Mouse (Mus musculus): Measurements from ENCODE around the gene Ptpro. TPM values are rescaled to one million over a fixed set of nuclear protein-coding genes. Genes with fewer than 3 reads are reported as not detected.

The Ptpro gene
- polyA plus RNA-seq, 1 experiment: 5.5 TPM

- 83% methylated on average over 12 of the region's 12 CpGs for WGBS
These were observed 66.2 kb downstream of the Ptpro start for GRCm38 (mm10) chr6:137318242-137318861.

DNA sequence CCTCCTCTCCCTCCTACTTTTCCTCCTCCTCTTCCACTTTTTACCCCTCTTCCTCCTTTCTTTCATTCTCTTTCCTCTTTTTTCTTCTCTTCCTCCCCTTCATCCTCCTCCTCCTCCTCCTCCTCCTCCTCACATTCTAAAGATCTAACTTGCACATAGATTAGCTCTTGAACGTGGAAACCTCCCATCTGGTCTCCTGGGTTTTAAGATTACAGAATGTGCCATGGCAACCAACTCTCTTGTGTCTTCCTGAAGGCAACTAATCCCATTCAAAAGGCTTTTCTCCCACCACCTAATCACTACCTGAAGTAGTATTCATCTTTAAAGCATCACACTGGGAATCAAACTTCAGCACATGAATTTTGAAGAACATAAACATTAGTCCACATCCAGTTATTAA is 67.5 kb downstream of the Ptpro start:
- no peak overlapping the region for H3K4me3 ChIP-seq (replicated peaks; ENCODE audit: extremely low read depth, low read depth, low read length)
- no peak for DNase-seq
- 24% methylated on average over 1 of the region's 1 CpGs for WGBS
- no peak for TF ChIP-seq CTCF (IDR thresholded peaks at IDR 0.05; ENCODE audit: insufficient read depth, low read length)
- TF ChIP-seq POLR2A (IDR thresholded peaks at IDR 0.05; ENCODE audit: borderline replicate concordance, extremely low read depth, low read depth, low read length): no peak
- no peaks in the 10 kb centered on the region for H3K4me1 ChIP-seq (ENCODE audit: control insufficient read depth, insufficient read depth, low read length)

More at GRCm38 (mm10) chr6:137318242-137318861, 66.2 kb downstream of the Ptpro start:
- Histone ChIP-seq H3K4me3 (replicated peaks; ENCODE audit: extremely low read depth, low read depth, low read length) (no peak overlapping the region), H3K4me1 (ENCODE audit: control insufficient read depth, insufficient read depth, low read length) (no peaks in the 10 kb centered on the region)
- no peak for DNase-seq
- TF ChIP-seq POLR2A (IDR thresholded peaks at IDR 0.05; ENCODE audit: borderline replicate concordance, extremely low read depth, low read depth, low read length) (no peak), CTCF (IDR thresholded peaks at IDR 0.05; ENCODE audit: insufficient read depth, low read length) (no peak)

DNA sequence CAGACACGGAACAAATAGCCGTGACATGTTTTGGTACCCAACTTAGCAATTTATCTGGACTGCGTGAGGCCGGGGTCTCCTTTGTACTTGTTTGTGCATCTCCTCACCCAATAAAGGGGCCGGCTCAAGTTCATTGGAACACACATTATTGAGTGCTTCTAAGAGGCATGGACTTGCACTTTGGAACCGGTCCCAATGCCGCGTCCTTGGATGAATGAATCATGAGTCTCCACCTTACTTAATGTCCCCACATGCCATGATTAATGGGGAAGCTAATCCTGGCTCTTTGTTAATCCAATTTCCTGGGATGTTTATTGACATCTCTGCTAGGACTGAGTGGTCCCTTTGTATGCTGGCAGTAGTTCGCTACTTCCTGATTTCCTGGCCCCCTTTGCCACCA is 75.6 kb downstream of the Ptpro start:
- 69% methylated on average over 9 of the region's 9 CpGs for WGBS

DNA sequence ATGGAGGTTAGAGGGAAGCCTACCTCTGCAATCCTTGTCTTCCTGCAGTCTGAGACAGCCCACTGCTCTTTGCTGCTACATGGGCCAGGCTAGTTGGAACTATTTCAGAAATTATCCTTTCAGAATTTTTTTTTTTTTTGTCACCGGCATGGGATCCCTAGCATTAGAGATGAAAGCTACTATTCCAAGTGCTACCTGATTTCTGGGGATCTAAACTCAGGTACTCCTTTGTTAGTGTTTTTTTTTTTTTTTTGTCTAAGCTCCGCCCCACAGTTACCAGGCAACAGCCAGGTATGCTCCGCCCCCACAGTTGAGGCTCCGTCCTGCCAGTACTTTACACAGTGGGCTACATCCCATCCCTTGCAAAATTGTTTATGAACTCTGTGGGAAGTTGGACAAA is 76.1 kb downstream of the Ptpro start:
- no peak overlapping the region for H3K4me3 ChIP-seq (replicated peaks; ENCODE audit: extremely low read depth, low read depth, low read length)
- 76% methylated on average over 4 of the region's 4 CpGs for WGBS
- H3K4me1 ChIP-seq (ENCODE audit: control insufficient read depth, insufficient read depth, low read length): no peaks in the 10 kb centered on the region
- DNase-seq: no peak
- TF ChIP-seq CTCF (IDR thresholded peaks at IDR 0.05; ENCODE audit: insufficient read depth, low read length) (no peak), POLR2A (IDR thresholded peaks at IDR 0.05; ENCODE audit: borderline replicate concordance, extremely low read depth, low read depth, low read length) (no peak)

More for the DNA sequence above, 75.6 kb downstream of the Ptpro start:
- TF ChIP-seq POLR2A (IDR thresholded peaks at IDR 0.05; ENCODE audit: borderline replicate concordance, extremely low read depth, low read depth, low read length) (no peak), CTCF (IDR thresholded peaks at IDR 0.05; ENCODE audit: insufficient read depth, low read length) (no peak)
- no peak overlapping the region for H3K4me3 ChIP-seq (replicated peaks; ENCODE audit: extremely low read depth, low read depth, low read length)
- DNase-seq: no peak
- no peaks in the 10 kb centered on the region for H3K4me1 ChIP-seq (ENCODE audit: control insufficient read depth, insufficient read depth, low read length)

DNA sequence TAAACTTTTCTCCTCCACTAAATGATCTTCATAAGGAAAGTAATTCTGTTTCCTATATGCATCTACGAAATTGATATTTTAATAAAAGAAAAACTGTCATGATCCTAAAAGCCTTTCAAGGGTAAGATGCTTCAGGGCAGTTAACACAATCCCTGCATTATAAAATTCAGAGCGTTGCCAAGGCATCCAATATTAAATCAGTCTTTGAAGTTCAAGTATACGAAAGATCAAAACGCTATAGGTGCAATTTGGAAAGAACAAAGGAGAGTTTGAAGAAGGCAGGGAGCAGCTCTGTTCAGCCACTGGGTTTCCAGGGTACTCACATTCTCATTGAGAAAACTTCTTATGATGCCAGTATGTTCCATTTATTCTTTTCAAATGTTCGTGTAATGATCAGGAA is 78.7 kb downstream of the Ptpro start:
- no peak overlapping the region for H3K4me3 ChIP-seq (replicated peaks; ENCODE audit: extremely low read depth, low read depth, low read length)
- no peaks in the 10 kb centered on the region for H3K4me1 ChIP-seq (ENCODE audit: control insufficient read depth, insufficient read depth, low read length)
- no peak for TF ChIP-seq POLR2A (IDR thresholded peaks at IDR 0.05; ENCODE audit: borderline replicate concordance, extremely low read depth, low read depth, low read length)
- TF ChIP-seq CTCF (IDR thresholded peaks at IDR 0.05; ENCODE audit: insufficient read depth, low read length): no peak
- no peak for DNase-seq
- WGBS: 76% methylated on average over 5 of the region's 5 CpGs

DNA sequence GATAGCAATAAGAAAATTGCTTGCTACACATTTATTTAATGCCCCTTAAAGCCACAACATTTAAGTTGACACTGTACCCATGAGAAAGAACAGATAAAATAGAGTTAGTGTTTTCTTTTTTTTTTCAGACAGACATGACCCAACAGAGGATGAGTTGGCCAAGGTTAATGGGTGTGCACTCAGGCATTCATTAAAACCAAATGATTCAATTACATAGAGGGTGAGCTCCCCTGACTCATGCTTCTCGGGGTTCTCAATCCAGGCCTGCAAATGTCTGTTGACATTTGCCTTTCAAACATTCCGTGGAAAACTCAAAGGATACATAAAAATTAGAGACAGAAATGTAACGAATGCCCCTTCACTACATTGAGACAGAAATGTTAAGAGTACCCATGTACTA is 79.7 kb downstream of the Ptpro start:
- no peak overlapping the region for H3K4me3 ChIP-seq (replicated peaks; ENCODE audit: extremely low read depth, low read depth, low read length)
- no peak for DNase-seq
- no peak for TF ChIP-seq POLR2A (IDR thresholded peaks at IDR 0.05; ENCODE audit: borderline replicate concordance, extremely low read depth, low read depth, low read length)
- no peak for TF ChIP-seq CTCF (IDR thresholded peaks at IDR 0.05; ENCODE audit: insufficient read depth, low read length)
- WGBS: 82% methylated on average over 3 of the region's 3 CpGs
- H3K4me1 ChIP-seq (ENCODE audit: control insufficient read depth, insufficient read depth, low read length): no peaks in the 10 kb centered on the region

- WGBS: 26% methylated on average over 4 of the region's 4 CpGs
- Histone ChIP-seq H3K4me3 (replicated peaks; ENCODE audit: extremely low read depth, low read depth, low read length) (no peak overlapping the region), H3K4me1 (ENCODE audit: control insufficient read depth, insufficient read depth, low read length) (no peaks in the 10 kb centered on the region)
- no peak for DNase-seq
- TF ChIP-seq CTCF (IDR thresholded peaks at IDR 0.05; ENCODE audit: insufficient read depth, low read length) (no peak), POLR2A (IDR thresholded peaks at IDR 0.05; ENCODE audit: borderline replicate concordance, extremely low read depth, low read depth, low read length) (no peak)
These were observed 87.0 kb downstream of the Ptpro start for GRCm38 (mm10) chr6:137339071-137339470.

DNA sequence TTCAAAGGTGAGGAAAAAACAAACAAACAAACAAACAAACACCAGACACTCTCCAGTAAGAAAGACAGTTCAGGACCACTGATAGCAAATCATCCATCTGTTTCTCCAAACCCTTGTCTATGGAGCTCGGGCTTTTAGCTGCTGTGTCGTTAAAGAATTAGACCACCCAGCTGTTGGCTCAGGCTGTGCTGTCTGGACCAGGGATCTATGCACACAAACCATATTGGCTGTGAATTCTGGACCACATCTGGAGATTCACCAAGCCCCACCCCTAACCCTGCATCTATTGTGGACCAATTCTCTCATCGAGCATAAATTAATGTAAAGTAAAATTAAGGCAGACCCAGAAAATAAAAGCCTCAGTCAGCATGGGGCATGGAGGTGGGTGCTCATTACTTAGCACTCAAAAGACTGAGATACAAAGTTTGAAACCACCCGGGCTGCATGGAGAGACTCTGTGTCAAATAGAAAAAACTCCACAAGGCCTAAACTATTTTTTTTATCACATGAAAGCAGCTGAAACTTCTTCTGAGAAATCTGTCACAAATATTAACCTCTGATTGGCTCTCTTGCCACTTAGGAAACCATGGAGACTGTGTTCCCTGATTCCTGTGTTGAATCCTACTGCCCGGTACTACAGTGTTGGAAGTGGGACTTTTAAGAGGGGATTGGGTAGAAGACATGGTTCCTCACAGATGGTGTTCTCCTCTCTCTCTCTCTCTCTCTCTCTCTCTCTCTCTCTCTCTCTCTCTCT is 91.7 kb downstream of the Ptpro start:
- no peaks in the 10 kb centered on the region for H3K4me1 ChIP-seq (ENCODE audit: control insufficient read depth, insufficient read depth, low read length)
- DNase-seq: no peak
- WGBS: 51% methylated on average over 5 of the region's 5 CpGs
- H3K4me3 ChIP-seq (replicated peaks; ENCODE audit: extremely low read depth, low read depth, low read length): no peak overlapping the region
- no peak for TF ChIP-seq CTCF (IDR thresholded peaks at IDR 0.05; ENCODE audit: insufficient read depth, low read length)
- TF ChIP-seq POLR2A (IDR thresholded peaks at IDR 0.05; ENCODE audit: borderline replicate concordance, extremely low read depth, low read depth, low read length): no peak

DNA sequence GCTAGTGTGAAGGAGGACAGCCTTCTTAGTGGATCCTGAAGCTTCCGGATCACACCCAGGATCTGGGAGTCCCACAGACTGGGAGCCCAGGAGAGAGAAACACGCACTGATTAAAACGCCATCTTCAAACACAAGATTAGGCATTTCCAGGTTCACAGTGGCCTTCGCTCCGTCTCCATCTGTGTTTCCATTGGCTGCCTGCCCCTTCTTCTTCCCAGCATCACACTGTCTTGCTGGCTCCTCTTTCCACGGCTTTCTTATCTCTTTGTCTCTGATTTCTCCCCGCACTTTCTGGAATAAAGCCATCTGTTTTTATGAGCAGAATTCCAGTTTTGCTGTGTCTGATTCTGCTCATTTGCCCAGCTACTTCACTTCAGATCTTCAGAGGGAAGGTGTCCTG is 108.0 kb downstream of the Ptpro start:
- TF ChIP-seq CTCF (IDR thresholded peaks at IDR 0.05; ENCODE audit: insufficient read depth, low read length): no peak
- no peak for TF ChIP-seq POLR2A (IDR thresholded peaks at IDR 0.05; ENCODE audit: borderline replicate concordance, extremely low read depth, low read depth, low read length)
- 66% methylated on average over 7 of the region's 7 CpGs for whole genome bisulfite sequencing
- no peak for DNase-seq
- Histone ChIP-seq H3K4me3 (replicated peaks; ENCODE audit: extremely low read depth, low read depth, low read length) (no peak overlapping the region), H3K4me1 (ENCODE audit: control insufficient read depth, insufficient read depth, low read length) (no peaks in the 10 kb centered on the region)

GRCm38 (mm10) chr6:137362216-137362615 is 110.1 kb downstream of the Ptpro start:
- no peak for DNase-seq
- no peak overlapping the region for H3K4me3 ChIP-seq (replicated peaks; ENCODE audit: extremely low read depth, low read depth, low read length)
- TF ChIP-seq POLR2A (IDR thresholded peaks at IDR 0.05; ENCODE audit: borderline replicate concordance, extremely low read depth, low read depth, low read length) (no peak), CTCF (IDR thresholded peaks at IDR 0.05; ENCODE audit: insufficient read depth, low read length) (no peak)
- no peaks in the 10 kb centered on the region for H3K4me1 ChIP-seq (ENCODE audit: control insufficient read depth, insufficient read depth, low read length)
- WGBS: 48% methylated on average over 8 of the region's 8 CpGs
